Mouse (Mus musculus) lung, embryonic 15.5 days (tissue): ENCODE measurements around the gene Trnau1ap. TPM values are rescaled to one million over a fixed set of nuclear protein-coding genes. Genes with fewer than 3 reads are reported as not detected.

Source experiments
- ATAC-seq: fragments of 200-750 bp; cut with Nextera tagmentation; 2 replicates; pipeline ENCODE4 v1.8.0; 2017; ENCODE audit warnings: moderate number of reproducible peaks, borderline replicate concordance; ENCODE audit not compliant: low FRiP score, low TSS enrichment; ENCODE audit errors: extremely low read depth
- H3K27ac ChIP-seq: fragments of 300-500 bp; sonication (generic); 2 replicates; pipeline ENCODE4 v1.5.1; 2015; ENCODE audit warnings: moderate library complexity, mild to moderate bottlenecking, inconsistent platforms
- H3K27me3 ChIP-seq: fragments of 300-500 bp; sonication (generic); 2 replicates; pipeline ENCODE4 v1.6.1; 2015; ENCODE audit warnings: inconsistent platforms
- H3K36me3 ChIP-seq: fragments of 300-500 bp; sonication (generic); 2 replicates; pipeline ENCODE4 v1.6.1; 2015; ENCODE audit warnings: inconsistent platforms
- H3K4me1 ChIP-seq: fragments of 300-500 bp; sonication (generic); 2 replicates; pipeline ENCODE4 v1.6.1; 2015; ENCODE audit warnings: inconsistent platforms
- H3K4me2 ChIP-seq: fragments of 300-500 bp; sonication (generic); 2 replicates; pipeline ENCODE4 v1.6.1; 2015; ENCODE audit warnings: inconsistent platforms, mild to moderate bottlenecking, moderate library complexity
- H3K4me3 ChIP-seq: fragments of 300-500 bp; sonication (generic); 2 replicates; pipeline ENCODE4 v1.5.1; 2015; ENCODE audit warnings: mild to moderate bottlenecking, inconsistent platforms
- H3K9ac ChIP-seq: fragments of 300-500 bp; sonication (generic); 2 replicates; pipeline ENCODE4 v1.6.1; 2015; ENCODE audit warnings: inconsistent platforms
- H3K9me3 ChIP-seq: fragments of 300-500 bp; sonication (generic); 2 replicates; pipeline ENCODE4 v1.6.1; 2016; ENCODE audit warnings: inconsistent platforms
- WGBS: fragments of 180-500 bp; shearing (Covaris S2); methylation state at CpG from one replicate; pipeline ENCODE4 v1.1.7; 2015; 5-methylcytosine and 5-hydroxymethylcytosine counted together
- polyA plus RNA-seq: library from polyadenylated mRNA; unstranded; fragments of >200 nt; fragmentation: Nextera tagmentation; extraction: Ambion mirVana; gene quantifications from 2 replicates; pipeline ENCODE4 v1.2.1, GENCODE M21; 2015

Trnau1ap gene
- polyA plus RNA-seq, 1 experiment from 2014 or later, result 67.2 TPM

GRCm38 (mm10) chr4:132352739-132353138, 23.4 kb upstream of the Trnau1ap start:
- H3K4me2 ChIP-seq, result peak overlapping the region; percentile 66
- peak overlapping the region; percentile 94 for H3K9ac ChIP-seq
- under 1% methylated on average over 14 of the region's 14 CpGs for WGBS
- peaks cover 15% of the 10 kb centered on the region for H3K4me1 ChIP-seq
- peaks cover 33% of the 10 kb centered on the region for H3K36me3 ChIP-seq
- no peaks in the 10 kb centered on the region for H3K27me3 ChIP-seq
- H3K27ac ChIP-seq, result peak overlapping the region; percentile 97
- peak overlapping the region; percentile 93 for H3K4me3 ChIP-seq
- ATAC-seq, result no peak
- H3K9me3 ChIP-seq, result no peaks in the 10 kb centered on the region

GRCm38 (mm10) chr4:132351401-132351800, 22.1 kb upstream of the Trnau1ap start:
- Histone ChIP-seq H3K4me1 (peaks cover 15% of the 10 kb centered on the region), H3K9ac (peak overlapping the region; percentile 94; the same call in 1 of the 2 replicates), H3K4me3 (peak overlapping the region; percentile 93), H3K27ac (no peak overlapping the region), H3K36me3 (peaks cover 25% of the 10 kb centered on the region), H3K9me3 (no peaks in the 10 kb centered on the region), H3K4me2 (peak overlapping the region; percentile 66), H3K27me3 (no peaks in the 10 kb centered on the region)
- WGBS, result 27% methylated on average over 1 of the region's 1 CpGs
- no peak for ATAC-seq

GRCm38 (mm10) chr4:132350854-132351253, 21.5 kb upstream of the Trnau1ap start:
- Histone ChIP-seq H3K9ac (no peak overlapping the region), H3K27ac (no peak overlapping the region), H3K4me2 (peak overlapping the region; percentile 66; the same call in 1 of the 2 replicates), H3K36me3 (peaks cover 23% of the 10 kb centered on the region), H3K9me3 (no peaks in the 10 kb centered on the region), H3K4me3 (peak overlapping the region; percentile 93; the same call in 1 of the 2 replicates), H3K27me3 (no peaks in the 10 kb centered on the region), H3K4me1 (peaks cover 15% of the 10 kb centered on the region)
- no peak for ATAC-seq
- 73% methylated on average over 3 of the region's 3 CpGs for WGBS

- Histone ChIP-seq H3K27ac (peak overlapping the region; percentile 19; the same call in 1 of the 2 replicates), H3K4me3 (no peak overlapping the region), H3K9ac (no peak overlapping the region), H3K27me3 (no peaks in the 10 kb centered on the region), H3K4me1 (peaks cover 15% of the 10 kb centered on the region), H3K36me3 (peaks cover 22% of the 10 kb centered on the region), H3K9me3 (no peaks in the 10 kb centered on the region), H3K4me2 (no peak overlapping the region)
- ATAC-seq, result no peak
- WGBS, result 51% methylated on average over 2 of the region's 2 CpGs
Observed at GRCm38 (mm10) chr4:132350123-132350740, 20.9 kb upstream of the Trnau1ap start.

GRCm38 (mm10) chr4:132349495-132350122, 20.3 kb upstream of the Trnau1ap start:
- H3K4me2 ChIP-seq, result no peak overlapping the region
- H3K9ac ChIP-seq, result no peak overlapping the region
- no peaks in the 10 kb centered on the region for H3K9me3 ChIP-seq
- 62% methylated on average over 3 of the region's 3 CpGs for WGBS
- peaks cover 22% of the 10 kb centered on the region for H3K36me3 ChIP-seq
- 0 out of 2 replicates have a peak overlapping the region, but pooled peaks have one; percentile 19 for H3K27ac ChIP-seq
- no peak overlapping the region for H3K4me3 ChIP-seq
- ATAC-seq, result no peak
- H3K27me3 ChIP-seq, result no peaks in the 10 kb centered on the region
- H3K4me1 ChIP-seq, result peaks cover 15% of the 10 kb centered on the region

- no peak overlapping the region for H3K4me2 ChIP-seq
- H3K27me3 ChIP-seq, result no peaks in the 10 kb centered on the region
- H3K9ac ChIP-seq, result no peak overlapping the region
- peaks cover 30% of the 10 kb centered on the region for H3K4me1 ChIP-seq
- H3K36me3 ChIP-seq, result peaks cover 22% of the 10 kb centered on the region
- 63% methylated on average over 2 of the region's 3 CpGs for WGBS
- H3K9me3 ChIP-seq, result no peaks in the 10 kb centered on the region
- H3K27ac ChIP-seq, result no peak overlapping the region
- no peak for ATAC-seq
- no peak overlapping the region for H3K4me3 ChIP-seq
Observed at GRCm38 (mm10) chr4:132346661-132347060, 17.3 kb upstream of the Trnau1ap start.

- no peak for ATAC-seq
- Histone ChIP-seq H3K9me3 (no peaks in the 10 kb centered on the region), H3K4me3 (no peak overlapping the region), H3K4me2 (no peak overlapping the region), H3K4me1 (peaks cover 26% of the 10 kb centered on the region), H3K27me3 (no peaks in the 10 kb centered on the region), H3K27ac (no peak overlapping the region), H3K36me3 (peaks cover 18% of the 10 kb centered on the region), H3K9ac (no peak overlapping the region)
- 77% methylated on average over 4 of the region's 4 CpGs for WGBS
Observed at GRCm38 (mm10) chr4:132346261-132346660, 16.9 kb upstream of the Trnau1ap start.

- Histone ChIP-seq H3K27me3 (no peaks in the 10 kb centered on the region), H3K27ac (no peak overlapping the region), H3K4me2 (no peak overlapping the region; the same call in 1 of the 2 replicates), H3K4me1 (peaks cover 22% of the 10 kb centered on the region), H3K36me3 (peaks cover 13% of the 10 kb centered on the region), H3K4me3 (peak overlapping the region; percentile 77), H3K9me3 (no peaks in the 10 kb centered on the region), H3K9ac (no peak overlapping the region)
- ATAC-seq, result no peak
- WGBS, result 44% methylated on average over 5 of the region's 5 CpGs
Observed at GRCm38 (mm10) chr4:132345843-132346212, 16.5 kb upstream of the Trnau1ap start.

- Histone ChIP-seq H3K4me2 (peak overlapping the region; percentile 81), H3K36me3 (peaks cover 8% of the 10 kb centered on the region), H3K9ac (peak overlapping the region; percentile 80), H3K27ac (peak overlapping the region; percentile 78), H3K4me3 (peak overlapping the region; percentile 77), H3K4me1 (peaks cover 25% of the 10 kb centered on the region), H3K27me3 (no peaks in the 10 kb centered on the region), H3K9me3 (no peaks in the 10 kb centered on the region)
- under 1% methylated on average over 82 of the region's 83 CpGs for WGBS
- peak; percentile 87 for ATAC-seq
Observed at GRCm38 (mm10) chr4:132345135-132345842, 16.0 kb upstream of the Trnau1ap start.

GRCm38 (mm10) chr4:132344403-132345134, 15.2 kb upstream of the Trnau1ap start:
- 3% methylated on average over 13 of the region's 13 CpGs for WGBS
- H3K4me1 ChIP-seq, result peaks cover 25% of the 10 kb centered on the region
- H3K27ac ChIP-seq, result no peak overlapping the region
- H3K4me3 ChIP-seq, result peak overlapping the region; percentile 77
- no peaks in the 10 kb centered on the region for H3K9me3 ChIP-seq
- H3K4me2 ChIP-seq, result peak overlapping the region; percentile 81
- 0 out of 2 replicates have a peak, but pooled peaks have one; percentile 7 for ATAC-seq
- no peaks in the 10 kb centered on the region for H3K27me3 ChIP-seq
- peaks cover 5% of the 10 kb centered on the region; the same call in 1 of the 2 replicates for H3K36me3 ChIP-seq
- H3K9ac ChIP-seq, result peak overlapping the region; percentile 80

- no peak for ATAC-seq
- H3K4me3 ChIP-seq, result no peak overlapping the region
- H3K9me3 ChIP-seq, result no peaks in the 10 kb centered on the region
- no peak overlapping the region for H3K9ac ChIP-seq
- 87% methylated on average over 3 of the region's 3 CpGs for WGBS
- no peak overlapping the region for H3K4me2 ChIP-seq
- H3K4me1 ChIP-seq, result peaks cover 25% of the 10 kb centered on the region
- peaks cover 32% of the 10 kb centered on the region for H3K36me3 ChIP-seq
- no peaks in the 10 kb centered on the region for H3K27me3 ChIP-seq
- no peak overlapping the region for H3K27ac ChIP-seq
Observed at GRCm38 (mm10) chr4:132341451-132341850, 12.1 kb upstream of the Trnau1ap start.
